Mouse (Mus musculus): ENCODE measurements around the gene Lrp3.

GRCm38 (mm10) chr7:35220694-35221365 lies 5.5 kb upstream of the Lrp3 start:
- TF ChIP-seq TAL1 (IDR thresholded peaks at IDR 0.05; ENCODE audit: low read length) (no peak), GATA1 (IDR thresholded peaks at IDR 0.05; ENCODE audit: low read length) (no peak)

Measured in erythroblast, embryonic 14.5 days (primary cell).